Mouse (Mus musculus) MEL (cell line): ENCODE measurements around the gene Gpr180. TPM values are rescaled to one million over a fixed set of nuclear protein-coding genes. Genes with fewer than 3 reads are reported as not detected.

ENCODE experiments used
- DNase-seq: peaks from one replicate; pipeline ENCODE4 v3.0.0; 2011; ENCODE audit warnings: low read depth, low spot score
- H3K27ac ChIP-seq: 2 replicates; pipeline ENCODE4 v1.5.1; 2012; ENCODE audit warnings: low read depth, mild to moderate bottlenecking, control low read depth, low read length, moderate library complexity; ENCODE audit not compliant: control insufficient read depth
- H3K27me3 ChIP-seq, 2 experiments: fragments of 150-350 bp in 1 of 2; sonication (generic) in 1 of 2; 2 replicates each; pipeline ENCODE4 v1.6.1; 2012; ENCODE audit warnings: low read length in 2 of 2, mild to moderate bottlenecking in 2 of 2, improper control_type of control experiment in 1 of 2, moderate library complexity in 1 of 2; ENCODE audit not compliant: insufficient read depth in 2 of 2, control insufficient read depth in 1 of 2
- H3K36me3 ChIP-seq, 2 experiments: 2 replicates each; pipeline ENCODE4 v1.6.1; 2012 to 2014; ENCODE audit warnings: low read length in 2 of 2, improper control_type of control experiment in 1 of 2, inconsistent platforms in 1 of 2, mild to moderate bottlenecking in 1 of 2; ENCODE audit not compliant: insufficient read depth in 2 of 2, control insufficient read depth in 1 of 2
- H3K4me1 ChIP-seq, 2 experiments: fragments of 150-350 bp in 1 of 2; sonication (generic) in 1 of 2; 2 replicates each; pipeline ENCODE4 v1.6.1; 2012; ENCODE audit warnings: low read length in 2 of 2, improper control_type of control experiment in 1 of 2, mild to moderate bottlenecking in 1 of 2; ENCODE audit not compliant: insufficient read depth in 2 of 2, control insufficient read depth in 1 of 2
- H3K4me3 ChIP-seq, 2 experiments: fragments of 150-350 bp in 1 of 2; sonication (generic) in 1 of 2; 2 replicates each; pipeline ENCODE4 v1.5.1; 2012; ENCODE audit warnings: low read depth in 2 of 2, low read length in 2 of 2, mild to moderate bottlenecking in 2 of 2, moderate library complexity in 2 of 2, control low read depth in 1 of 2, improper control_type of control experiment in 1 of 2; ENCODE audit not compliant: control insufficient read depth in 1 of 2, insufficient read depth in 1 of 2
- H3K79me2 ChIP-seq: 2 replicates; pipeline ENCODE4 v1.6.1; 2012; ENCODE audit warnings: mild to moderate bottlenecking, low read length, moderate library complexity; ENCODE audit not compliant: control insufficient read depth, poor library complexity, insufficient read depth
- H3K9ac ChIP-seq: 2 replicates; pipeline ENCODE4 v1.6.1; 2012; ENCODE audit warnings: low read depth, mild to moderate bottlenecking, control low read depth, low read length, moderate library complexity; ENCODE audit not compliant: control insufficient read depth, poor library complexity, severe bottlenecking
- H3K9me3 ChIP-seq: fragments of 150-350 bp; sonication (generic); replicated peaks from 2 replicates; pipeline ENCODE4 v1.6.1; 2012; ENCODE audit warnings: mild to moderate bottlenecking, low read length, improper control_type of control experiment, moderate library complexity; ENCODE audit not compliant: insufficient read depth
- BHLHE40 ChIP-seq: IDR thresholded peaks from 2 replicates; pipeline ENCODE4 v1.6.1; 2012; ENCODE audit warnings: low read depth, mild to moderate bottlenecking, inconsistent platforms, low read length, improper control_type of control experiment, borderline replicate concordance
- CTCF ChIP-seq, 3 experiments: IDR thresholded peaks in 2 of 3; conservative IDR thresholded peaks in 1 of 3; 2 replicates each; pipeline ENCODE4 v1.5.1; 2011 to 2012; ENCODE audit warnings: low read length in 3 of 3, low read depth in 2 of 3, mild to moderate bottlenecking in 2 of 3, improper control_type of control experiment in 1 of 3, inconsistent platforms in 1 of 3, mixed read lengths in 1 of 3, moderate library complexity in 1 of 3; ENCODE audit not compliant: control insufficient read depth in 1 of 3, insufficient read depth in 1 of 3, poor library complexity in 1 of 3, severe bottlenecking in 1 of 3
- E2F4 ChIP-seq: IDR thresholded peaks from 2 replicates; pipeline ENCODE4 v1.6.1; 2011; ENCODE audit warnings: low read depth, low read length, improper control_type of control experiment, borderline replicate concordance
- ELF1 ChIP-seq: IDR thresholded peaks from 2 replicates; pipeline ENCODE4 v1.6.1; 2014; ENCODE audit warnings: low read depth, mild to moderate bottlenecking, inconsistent platforms, low read length, improper control_type of control experiment, moderate library complexity
- ETS1 ChIP-seq: IDR thresholded peaks from 2 replicates; pipeline ENCODE4 v1.6.1; 2012; ENCODE audit warnings: low read depth, mild to moderate bottlenecking, inconsistent platforms, low read length, improper control_type of control experiment, moderate library complexity
- JUND ChIP-seq: IDR thresholded peaks from 2 replicates; pipeline ENCODE4 v1.6.1; 2011; ENCODE audit warnings: low read depth, mild to moderate bottlenecking, improper control_type of control experiment, low read length
- KAT2A ChIP-seq: conservative IDR thresholded peaks from 2 replicates; pipeline ENCODE4 v1.6.1; 2012; ENCODE audit warnings: low read depth, low read length, improper control_type of control experiment, inconsistent platforms
- MAZ ChIP-seq: IDR thresholded peaks from 2 replicates; pipeline ENCODE4 v1.6.1; 2012; ENCODE audit warnings: low read depth, mild to moderate bottlenecking, inconsistent platforms, low read length, improper control_type of control experiment
- NRF1 ChIP-seq: IDR thresholded peaks from 2 replicates; pipeline ENCODE4 v1.6.1; 2014; ENCODE audit warnings: low read depth, mild to moderate bottlenecking, inconsistent platforms, low read length, improper control_type of control experiment, moderate library complexity; ENCODE audit not compliant: poor library complexity, insufficient read depth, severe bottlenecking
- POLR2A ChIP-seq, 2 experiments: IDR thresholded peaks; 2 replicates each; pipeline ENCODE4 v1.6.1; 2011 to 2012; ENCODE audit warnings: low read length in 2 of 2, mild to moderate bottlenecking in 2 of 2, control low read depth in 1 of 2, improper control_type of control experiment in 1 of 2, low read depth in 1 of 2, moderate library complexity in 1 of 2; ENCODE audit not compliant: control insufficient read depth in 1 of 2, insufficient read depth in 1 of 2, poor library complexity in 1 of 2
- POLR2AphosphoS5 ChIP-seq: IDR thresholded peaks from 2 replicates; pipeline ENCODE4 v1.6.1; 2012; ENCODE audit warnings: low read depth, borderline replicate concordance, mild to moderate bottlenecking, inconsistent platforms, low read length, moderate library complexity, mixed read lengths
- RAD21 ChIP-seq: IDR thresholded peaks from 2 replicates; pipeline ENCODE4 v1.6.1; 2011; ENCODE audit warnings: mild to moderate bottlenecking, low read depth, low read length, improper control_type of control experiment
- SMC3 ChIP-seq: IDR thresholded peaks from 2 replicates; pipeline ENCODE4 v1.6.1; 2011; ENCODE audit warnings: low read depth, low read length, improper control_type of control experiment
- TAL1 ChIP-seq: IDR thresholded peaks from 2 replicates; pipeline ENCODE4 v1.6.1; 2012; ENCODE audit warnings: mild to moderate bottlenecking, inconsistent platforms, low read length, moderate library complexity, mixed read lengths
- TCF12 ChIP-seq: IDR thresholded peaks from 2 replicates; pipeline ENCODE4 v1.6.1; 2014; ENCODE audit warnings: low read depth, mild to moderate bottlenecking, inconsistent platforms, low read length, improper control_type of control experiment, moderate library complexity
- USF1 ChIP-seq: IDR thresholded peaks from 2 replicates; pipeline ENCODE4 v1.6.1; 2014; ENCODE audit warnings: low read depth, mild to moderate bottlenecking, inconsistent platforms, low read length, improper control_type of control experiment, moderate library complexity
- ZKSCAN1 ChIP-seq: IDR thresholded peaks from 2 replicates; pipeline ENCODE4 v1.6.1; 2012; ENCODE audit warnings: low read depth, mild to moderate bottlenecking, inconsistent platforms, low read length, improper control_type of control experiment, moderate library complexity
- ZMIZ1 ChIP-seq: IDR thresholded peaks from 2 replicates; pipeline ENCODE4 v1.6.1; 2012; ENCODE audit warnings: low read depth, mild to moderate bottlenecking, inconsistent platforms, low read length, improper control_type of control experiment, moderate library complexity
- polyA plus RNA-seq, 2 experiments: library from polyadenylated mRNA; stranded (reverse) in 1 of 2; unstranded in 1 of 2; fragments of >175 nt in 1 of 2; fragments of >200 nt in 1 of 2; gene quantifications; 2 replicates each; pipeline versions ENCODE4 v1.2.1 to v1.2.4; 2012; ENCODE audit warnings: low replicate concordance in 2 of 2, low read depth in 1 of 2; ENCODE audit not compliant: insufficient read length in 2 of 2, insufficient read depth in 1 of 2, missing spikeins in 1 of 2
- total RNA-seq: library from RNA; depleted of rRNA; stranded (reverse); fragments of 300-350 nt; gene quantifications from 2 replicates; pipeline ENCODE4 v1.2.3, GENCODE M21; 2012

Gpr180 gene
- total and polyA plus RNA-seq, 3 experiments, result 12.6 to 14.8 TPM; not detected in 1

DNA sequence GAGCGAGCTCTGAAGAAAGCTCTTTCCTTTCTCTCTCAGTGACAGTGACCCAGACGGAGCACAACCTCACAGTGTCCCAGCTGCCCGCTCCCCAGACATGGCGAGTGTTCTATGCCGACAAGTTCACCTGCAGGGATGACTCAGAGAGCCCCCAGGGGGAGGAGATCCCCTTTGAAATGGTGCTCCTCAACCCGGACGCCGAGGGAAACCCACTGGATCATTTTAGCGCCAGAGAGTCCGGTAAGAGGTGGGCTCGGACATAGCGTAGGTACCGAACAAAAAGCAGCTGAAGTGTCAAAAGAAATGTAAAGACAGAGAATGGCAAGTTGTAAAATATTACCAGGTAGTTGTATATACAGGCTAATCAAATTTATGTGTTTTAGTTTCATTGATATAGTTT, 11.1 kb downstream of the Gpr180 start:
- no peak overlapping the region for H3K4me3 ChIP-seq
- H3K36me3 ChIP-seq, result no peaks in the 10 kb centered on the region
- H3K27ac ChIP-seq, result no peak overlapping the region
- no peak overlapping the region for H3K9ac ChIP-seq
- H3K79me2 ChIP-seq, result no peaks in the 10 kb centered on the region
- no peaks in the 10 kb centered on the region for H3K4me1 ChIP-seq
- H3K27me3 ChIP-seq, result no peaks in the 10 kb centered on the region
- TF ChIP-seq KAT2A (no peak), POLR2AphosphoS5 (no peak), MAZ (no peak), TCF12 (no peak), SMC3 (no peak), TAL1 (no peak), CTCF (IDR thresholded peaks at IDR 0.05 in 2 of 3, conservative IDR thresholded peaks at IDR 0.05 in 1 of 3; ENCODE audit: control insufficient read depth in 1 of 3, insufficient read depth in 1 of 3, low read depth in 2 of 3, low read length in 3 of 3, poor library complexity in 1 of 3, severe bottlenecking in 1 of 3) (no peak), BHLHE40 (no peak)
- TF ChIP-seq, all 39 proteins: peak for 0
- DNase-seq, result no peak
- no peaks in the 10 kb centered on the region for H3K9me3 ChIP-seq

DNA sequence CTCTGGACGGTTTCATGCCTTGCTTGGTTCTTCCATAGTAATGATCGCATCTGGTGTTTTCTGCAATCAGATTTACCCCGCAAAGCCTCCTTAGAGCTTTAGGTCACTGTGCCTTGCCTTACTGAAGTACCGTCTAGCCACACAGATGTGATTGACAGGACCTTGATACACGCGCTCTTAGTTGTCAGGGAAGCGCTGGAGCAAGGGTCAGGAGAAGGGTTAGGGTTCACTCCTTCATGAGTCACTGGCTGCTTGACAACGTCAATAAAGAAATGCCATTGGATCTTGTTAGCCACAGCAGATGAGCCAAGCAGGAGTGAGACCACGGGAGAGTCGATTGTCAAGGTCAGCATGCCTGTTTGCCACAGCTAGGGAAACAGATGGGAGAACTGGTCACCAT, 11.6 kb downstream of the Gpr180 start:
- Histone ChIP-seq H3K36me3 (no peaks in the 10 kb centered on the region), H3K27ac (no peak overlapping the region), H3K79me2 (no peaks in the 10 kb centered on the region), H3K4me3 (no peak overlapping the region), H3K4me1 (no peaks in the 10 kb centered on the region), H3K9ac (no peak overlapping the region), H3K9me3 (no peaks in the 10 kb centered on the region), H3K27me3 (no peaks in the 10 kb centered on the region)
- TF ChIP-seq USF1 (no peak), POLR2A (IDR thresholded peaks at IDR 0.05; ENCODE audit: control insufficient read depth in 1 of 2, insufficient read depth in 1 of 2, low read depth in 1 of 2, low read length in 2 of 2, poor library complexity in 1 of 2) (no peak), ETS1 (no peak), CTCF (IDR thresholded peaks at IDR 0.05 in 2 of 3, conservative IDR thresholded peaks at IDR 0.05 in 1 of 3; ENCODE audit: control insufficient read depth in 1 of 3, insufficient read depth in 1 of 3, low read depth in 2 of 3, low read length in 3 of 3, poor library complexity in 1 of 3, severe bottlenecking in 1 of 3) (no peak), JUND (no peak), ELF1 (no peak), KAT2A (no peak), TCF12 (no peak), ZKSCAN1 (no peak), RAD21 (no peak), NRF1 (no peak), ZMIZ1 (no peak), POLR2AphosphoS5 (no peak), MAZ (no peak), E2F4 (no peak)
- no peak for DNase-seq
